Mouse (Mus musculus): ENCODE measurements around the gene Tssk4. TPM values are rescaled to one million over a fixed set of nuclear protein-coding genes. Genes with fewer than 3 reads are reported as not detected.

Tssk4 gene
- polyA plus RNA-seq, 1 experiment from 2014 or later, result 0.38 TPM

GRCm38 (mm10) chr14:55651528-55651927 lies 1.5 kb downstream of the Tssk4 start:
- Histone ChIP-seq H3K27me3 (no peaks in the 10 kb centered on the region), H3K4me3 (replicated peaks) (no peak overlapping the region), H3K4me2 (replicated peaks) (no peak overlapping the region), H3K4me1 (replicated peaks) (no peaks in the 10 kb centered on the region), H3K27ac (no peak overlapping the region), H3K9ac (replicated peaks) (no peak overlapping the region), H3K36me3 (peaks cover 1% of the 10 kb centered on the region; the same call in 1 of the 2 replicates), H3K9me3 (no peaks in the 10 kb centered on the region)
- ATAC-seq, result no peak
- 95% methylated on average over 7 of the region's 7 CpGs for WGBS

GRCm38 (mm10) chr14:55656935-55657334 lies 7.0 kb downstream of the Tssk4 start:
- H3K9me3 ChIP-seq, result no peaks in the 10 kb centered on the region
- no peak for ATAC-seq
- H3K9ac ChIP-seq (replicated peaks), result no peak overlapping the region
- no peak overlapping the region for H3K4me2 ChIP-seq (replicated peaks)
- 82% methylated on average over 3 of the region's 3 CpGs for WGBS
- H3K27ac ChIP-seq, result no peak overlapping the region
- H3K27me3 ChIP-seq, result no peaks in the 10 kb centered on the region
- no peak overlapping the region for H3K4me3 ChIP-seq (replicated peaks)
- H3K36me3 ChIP-seq, result peaks cover 18% of the 10 kb centered on the region
- peaks cover 16% of the 10 kb centered on the region for H3K4me1 ChIP-seq (replicated peaks)

- Histone ChIP-seq H3K9ac (replicated peaks) (no peak overlapping the region), H3K4me1 (replicated peaks) (peaks cover 16% of the 10 kb centered on the region), H3K4me2 (replicated peaks) (no peak overlapping the region), H3K4me3 (replicated peaks) (no peak overlapping the region), H3K9me3 (no peaks in the 10 kb centered on the region), H3K27me3 (no peaks in the 10 kb centered on the region), H3K27ac (no peak overlapping the region), H3K36me3 (peaks cover 24% of the 10 kb centered on the region)
- WGBS, result 91% methylated on average over 5 of the region's 5 CpGs
- no peak for ATAC-seq
Measured at GRCm38 (mm10) chr14:55658011-55658410, 8.0 kb downstream of the Tssk4 start.

GRCm38 (mm10) chr14:55659960-55660573 lies 10.1 kb downstream of the Tssk4 start, which contains the start of gene Mdp1:
Mdp1 (minus strand) TSS chr14:55660508.
- WGBS, result under 1% methylated on average over 39 of the region's 39 CpGs
- peak; percentile 96 for ATAC-seq
- H3K9ac ChIP-seq (replicated peaks), result peak within 1 kb of the TSS; percentile 75
- peaks cover 35% of the 10 kb centered on the region for H3K36me3 ChIP-seq
- H3K27ac ChIP-seq, result peak within 1 kb of the TSS; percentile 84
- peaks cover 16% of the 10 kb centered on the region for H3K4me1 ChIP-seq (replicated peaks)
- H3K4me3 ChIP-seq (replicated peaks), result peak within 1 kb of the TSS; percentile 63
- H3K9me3 ChIP-seq, result no peaks in the 10 kb centered on the region
- peak within 1 kb of the TSS; percentile 61 for H3K4me2 ChIP-seq (replicated peaks)
- no peaks in the 10 kb centered on the region for H3K27me3 ChIP-seq

- WGBS, result 31% methylated on average over 2 of the region's 2 CpGs
- Histone ChIP-seq H3K9ac (replicated peaks) (no peak overlapping the region), H3K27ac (peak overlapping the region; percentile 84; the same call in 1 of the 2 replicates), H3K36me3 (peaks cover 35% of the 10 kb centered on the region), H3K9me3 (no peaks in the 10 kb centered on the region), H3K4me3 (replicated peaks) (peak overlapping the region; percentile 63), H3K4me2 (replicated peaks) (peak overlapping the region; percentile 61), H3K4me1 (replicated peaks) (peaks cover 16% of the 10 kb centered on the region), H3K27me3 (no peaks in the 10 kb centered on the region)
- ATAC-seq, result no peak
Measured at GRCm38 (mm10) chr14:55660636-55661035, 10.7 kb downstream of the Tssk4 start.

GRCm38 (mm10) chr14:55671486-55671832 lies 21.5 kb downstream of the Tssk4 start:
- WGBS, result 0% methylated on average over 12 of the region's 12 CpGs
- Histone ChIP-seq H3K36me3 (peaks cover 12% of the 10 kb centered on the region), H3K9me3 (no peaks in the 10 kb centered on the region), H3K4me1 (replicated peaks) (peaks cover 31% of the 10 kb centered on the region), H3K4me2 (replicated peaks) (peak overlapping the region; percentile 97), H3K27ac (peak overlapping the region; percentile 91), H3K9ac (replicated peaks) (peak overlapping the region; percentile 87), H3K4me3 (replicated peaks) (peak overlapping the region; percentile 83), H3K27me3 (no peaks in the 10 kb centered on the region)
- ATAC-seq, result peak; percentile 77; the same call in 1 of the 2 replicates

- Histone ChIP-seq H3K27ac (peak within 1 kb of the TSS; percentile 91), H3K4me2 (replicated peaks) (peak within 1 kb of the TSS; percentile 97), H3K4me3 (replicated peaks) (peak within 1 kb of the TSS; percentile 83), H3K9ac (replicated peaks) (peak within 1 kb of the TSS; percentile 87), H3K27me3 (no peaks in the 10 kb centered on the region), H3K36me3 (peaks cover 18% of the 10 kb centered on the region), H3K9me3 (no peaks in the 10 kb centered on the region), H3K4me1 (replicated peaks) (peaks cover 31% of the 10 kb centered on the region)
- under 1% methylated on average over 38 of the region's 38 CpGs for WGBS
- peak; percentile 99 for ATAC-seq
Measured at GRCm38 (mm10) chr14:55671833-55672740, 22.1 kb downstream of the Tssk4 start, which contains the start of the genes Gmpr2 and Nedd8. Gmpr2 (plus strand) TSS chr14:55671941. Nedd8 (minus strand) TSS chr14:55672124.

GRCm38 (mm10) chr14:55672741-55673060 lies 22.7 kb downstream of the Tssk4 start:
- Histone ChIP-seq H3K4me3 (replicated peaks) (peak overlapping the region; percentile 83), H3K27me3 (no peaks in the 10 kb centered on the region), H3K9me3 (no peaks in the 10 kb centered on the region), H3K4me1 (replicated peaks) (peaks cover 31% of the 10 kb centered on the region), H3K9ac (replicated peaks) (peak overlapping the region; percentile 87), H3K27ac (peak overlapping the region; percentile 65; the same call in 1 of the 2 replicates), H3K4me2 (replicated peaks) (peak overlapping the region; percentile 97), H3K36me3 (peaks cover 24% of the 10 kb centered on the region)
- 80% methylated on average over 7 of the region's 7 CpGs for WGBS
- ATAC-seq, result no peak

- H3K9me3 ChIP-seq, result no peaks in the 10 kb centered on the region
- H3K27ac ChIP-seq, result no peak overlapping the region
- peaks cover 18% of the 10 kb centered on the region for H3K4me1 ChIP-seq (replicated peaks)
- no peaks in the 10 kb centered on the region for H3K27me3 ChIP-seq
- no peak for ATAC-seq
- H3K9ac ChIP-seq (replicated peaks), result no peak overlapping the region
- 91% methylated on average over 4 of the region's 4 CpGs for WGBS
- H3K4me2 ChIP-seq (replicated peaks), result no peak overlapping the region
- no peak overlapping the region for H3K4me3 ChIP-seq (replicated peaks)
- H3K36me3 ChIP-seq, result peaks cover 43% of the 10 kb centered on the region
Measured at GRCm38 (mm10) chr14:55677615-55678014, 27.6 kb downstream of the Tssk4 start.

- H3K27me3 ChIP-seq, result no peaks in the 10 kb centered on the region
- peaks cover 35% of the 10 kb centered on the region for H3K36me3 ChIP-seq
- no peaks in the 10 kb centered on the region for H3K9me3 ChIP-seq
- peak; percentile 98 for ATAC-seq
- peak within 1 kb of the TSS; percentile 76 for H3K9ac ChIP-seq (replicated peaks)
- peaks cover 13% of the 10 kb centered on the region for H3K4me1 ChIP-seq (replicated peaks)
- peak within 1 kb of the TSS; percentile 70 for H3K4me3 ChIP-seq (replicated peaks)
- peak within 1 kb of the TSS; percentile 86 for H3K4me2 ChIP-seq (replicated peaks)
- peak within 1 kb of the TSS; percentile 80 for H3K27ac ChIP-seq
- under 1% methylated on average over 65 of the region's 66 CpGs for WGBS
Measured at GRCm38 (mm10) chr14:55681160-55682117, 31.5 kb downstream of the Tssk4 start, which contains the start of gene Tinf2. Tinf2 (minus strand) TSS chr14:55681820.

- Histone ChIP-seq H3K9me3 (no peaks in the 10 kb centered on the region), H3K4me3 (replicated peaks) (peak overlapping the region; percentile 70), H3K36me3 (peaks cover 28% of the 10 kb centered on the region), H3K27me3 (no peaks in the 10 kb centered on the region), H3K4me2 (replicated peaks) (peak overlapping the region; percentile 86), H3K9ac (replicated peaks) (peak overlapping the region; percentile 37; the same call in 1 of the 2 replicates), H3K4me1 (replicated peaks) (peaks cover 13% of the 10 kb centered on the region), H3K27ac (peak overlapping the region; percentile 22; the same call in 1 of the 2 replicates)
- peak; percentile 75 for ATAC-seq
- WGBS, result 14% methylated on average over 3 of the region's 3 CpGs
Measured at GRCm38 (mm10) chr14:55682118-55682493, 32.1 kb downstream of the Tssk4 start.

Data from midbrain, embryonic 13.5 days (tissue).